Mouse (Mus musculus) neural tube, embryonic 15.5 days (tissue): Measurements from ENCODE around the gene Trip11. TPM values are rescaled to one million over a fixed set of nuclear protein-coding genes. Genes with fewer than 3 reads are reported as not detected.
"Not testable (repeated sequence)": the region's sequence is repeated elsewhere in the genome, so short reads cannot be mapped to it uniquely, and the experiment has no call there.

Experiments
- ATAC-seq: fragments of 200-750 bp; cut with Nextera tagmentation; 2 replicates; pipeline ENCODE4 v1.8.0; 2017; ENCODE audit warnings: mild to moderate bottlenecking, moderate TSS enrichment, moderate library complexity; ENCODE audit not compliant: low FRiP score
- H3K27ac ChIP-seq: fragments of 300-500 bp; sonication (generic); replicated peaks from 2 replicates; pipeline ENCODE4 v1.5.1; 2015; ENCODE audit warnings: mild to moderate bottlenecking, inconsistent platforms
- H3K27me3 ChIP-seq: fragments of 300-500 bp; sonication (generic); replicated peaks from 2 replicates; pipeline ENCODE4 v1.6.1; 2015; ENCODE audit warnings: inconsistent platforms
- H3K36me3 ChIP-seq: fragments of 300-500 bp; sonication (generic); 2 replicates; pipeline ENCODE4 v1.6.1; 2015; ENCODE audit warnings: inconsistent platforms
- H3K4me1 ChIP-seq: fragments of 300-500 bp; sonication (generic); 2 replicates; pipeline ENCODE4 v1.6.1; 2015; ENCODE audit warnings: inconsistent platforms
- H3K4me2 ChIP-seq: fragments of 300-500 bp; sonication (generic); 2 replicates; pipeline ENCODE4 v1.6.1; 2015; ENCODE audit warnings: inconsistent platforms, mild to moderate bottlenecking, moderate library complexity
- H3K4me3 ChIP-seq: fragments of 300-500 bp; sonication (generic); replicated peaks from 2 replicates; pipeline ENCODE4 v1.5.1; 2015; ENCODE audit warnings: mild to moderate bottlenecking, inconsistent platforms
- H3K9ac ChIP-seq: fragments of 300-500 bp; sonication (generic); replicated peaks from 2 replicates; pipeline ENCODE4 v1.6.1; 2015; ENCODE audit warnings: mild to moderate bottlenecking, inconsistent platforms
- H3K9me3 ChIP-seq: fragments of 300-500 bp; sonication (generic); replicated peaks from 2 replicates; pipeline ENCODE4 v1.6.1; 2016; ENCODE audit warnings: inconsistent platforms
- WGBS: fragments of 180-500 bp; shearing (Covaris S2); methylation state at CpG from one replicate; pipeline ENCODE4 v1.1.7; 2015; ENCODE audit warnings: mixed read lengths; 5-methylcytosine and 5-hydroxymethylcytosine counted together
- polyA plus RNA-seq: library from polyadenylated mRNA; unstranded; fragments of >200 nt; fragmentation: Nextera tagmentation; extraction: Ambion mirVana; gene quantifications from 2 replicates; pipeline ENCODE4 v1.2.1, GENCODE M21; 2015

Gene Trip11
- 23.8 and 25.0 TPM in 2 replicates for polyA plus RNA-seq

GRCm38 (mm10) chr12:101912626-101913490 lies at the start of gene Trip11:
Trip11 (minus strand) TSS chr12:101913267.
- H3K4me1 ChIP-seq = peaks cover 27% of the 10 kb centered on the region
- peak; percentile 97 for ATAC-seq
- H3K36me3 ChIP-seq = peaks cover 6% of the 10 kb centered on the region
- WGBS = under 1% methylated on average over 69 of the region's 69 CpGs
- H3K4me2 ChIP-seq = peak within 1 kb of the TSS; percentile 62
- no peaks in the 10 kb centered on the region for H3K9me3 ChIP-seq
- peak within 1 kb of the TSS; percentile 91 for H3K27ac ChIP-seq
- H3K4me3 ChIP-seq = peak within 1 kb of the TSS; percentile 84
- H3K27me3 ChIP-seq = no peaks in the 10 kb centered on the region
- peak within 1 kb of the TSS; percentile 80 for H3K9ac ChIP-seq

- ATAC-seq, H3K9me3 ChIP-seq, H3K36me3 ChIP-seq, H3K27ac ChIP-seq, H3K9ac ChIP-seq, H3K4me3 ChIP-seq, H3K4me2 ChIP-seq, H3K27me3 ChIP-seq: not testable (repeated sequence)
- peaks cover 16% of the 10 kb centered on the region for H3K4me1 ChIP-seq
- WGBS = 94% methylated on average over 5 of the region's 5 CpGs
These were observed 46.1 kb upstream of the Trip11 start for GRCm38 (mm10) chr12:101958960-101959780.

GRCm38 (mm10) chr12:101958556-101958955 lies 45.5 kb upstream of the Trip11 start:
- 58% methylated on average over 9 of the region's 9 CpGs for WGBS
- ATAC-seq = peak; percentile 9; the same call in 1 of the 2 replicates
- H3K9ac ChIP-seq = no peak overlapping the region
- H3K4me2 ChIP-seq = peak overlapping the region; percentile 68
- no peak overlapping the region for H3K27ac ChIP-seq
- peaks cover 16% of the 10 kb centered on the region for H3K4me1 ChIP-seq
- no peaks in the 10 kb centered on the region for H3K27me3 ChIP-seq
- H3K9me3 ChIP-seq = no peaks in the 10 kb centered on the region
- H3K36me3 ChIP-seq = no peaks in the 10 kb centered on the region
- peak overlapping the region; percentile 91 for H3K4me3 ChIP-seq

- Histone ChIP-seq H3K9ac (peak within 1 kb of the TSS; percentile 83), H3K9me3 (no peaks in the 10 kb centered on the region), H3K4me2 (peak within 1 kb of the TSS; percentile 68), H3K27ac (peak within 1 kb of the TSS; percentile 80), H3K36me3 (no peaks in the 10 kb centered on the region), H3K4me1 (peaks cover 16% of the 10 kb centered on the region), H3K27me3 (no peaks in the 10 kb centered on the region), H3K4me3 (peak within 1 kb of the TSS; percentile 91)
- ATAC-seq = peak; percentile 100
- WGBS = 0% methylated on average over 37 of the region's 54 CpGs
These were observed 45.0 kb upstream of the Trip11 start, which contains the start of gene Atxn3 for GRCm38 (mm10) chr12:101957942-101958544. Atxn3 (minus strand) TSS chr12:101958246.

GRCm38 (mm10) chr12:101957079-101957941 lies 44.2 kb upstream of the Trip11 start:
- Histone ChIP-seq H3K9me3 (no peaks in the 10 kb centered on the region), H3K27ac (peak overlapping the region; percentile 80), H3K4me3 (peak overlapping the region; percentile 91), H3K9ac (peak overlapping the region; percentile 83), H3K4me1 (peaks cover 16% of the 10 kb centered on the region), H3K36me3 (no peaks in the 10 kb centered on the region), H3K27me3 (no peaks in the 10 kb centered on the region), H3K4me2 (peak overlapping the region; percentile 68)
- ATAC-seq = no peak; the same call in 1 of the 2 replicates
- 14% methylated on average over 26 of the region's 26 CpGs for WGBS

- H3K9ac ChIP-seq, H3K4me3 ChIP-seq, H3K4me2 ChIP-seq, H3K9me3 ChIP-seq, H3K36me3 ChIP-seq, ATAC-seq, H3K27ac ChIP-seq, H3K27me3 ChIP-seq: not testable (repeated sequence)
- peaks cover 16% of the 10 kb centered on the region for H3K4me1 ChIP-seq
- 98% methylated on average over 8 of the region's 8 CpGs for WGBS
These were observed 42.8 kb upstream of the Trip11 start for GRCm38 (mm10) chr12:101955821-101956220.

- 69% methylated on average over 4 of the region's 4 CpGs for WGBS
- Histone ChIP-seq H3K4me3 (no peak overlapping the region), H3K4me2 (no peak overlapping the region), H3K9ac (no peak overlapping the region), H3K9me3 (no peaks in the 10 kb centered on the region), H3K4me1 (no peaks in the 10 kb centered on the region), H3K36me3 (peaks cover 25% of the 10 kb centered on the region), H3K27me3 (no peaks in the 10 kb centered on the region), H3K27ac (no peak overlapping the region)
- ATAC-seq = no peak
These were observed 35.7 kb upstream of the Trip11 start for GRCm38 (mm10) chr12:101948801-101949200.

- no peaks in the 10 kb centered on the region for H3K4me1 ChIP-seq
- H3K9me3 ChIP-seq = no peaks in the 10 kb centered on the region
- WGBS = 83% methylated on average over 8 of the region's 8 CpGs
These were observed 34.9 kb upstream of the Trip11 start for GRCm38 (mm10) chr12:101947986-101948385.

GRCm38 (mm10) chr12:101937572-101937971 lies 24.5 kb upstream of the Trip11 start:
- H3K4me2 ChIP-seq = no peak overlapping the region
- no peak overlapping the region for H3K9ac ChIP-seq
- 87% methylated on average over 7 of the region's 7 CpGs for whole genome bisulfite sequencing
- H3K36me3 ChIP-seq = peaks cover 66% of the 10 kb centered on the region
- no peak overlapping the region for H3K27ac ChIP-seq
- H3K27me3 ChIP-seq = no peaks in the 10 kb centered on the region
- H3K4me1 ChIP-seq = no peaks in the 10 kb centered on the region
- H3K9me3 ChIP-seq = no peaks in the 10 kb centered on the region
- ATAC-seq = no peak
- no peak overlapping the region for H3K4me3 ChIP-seq

More at GRCm38 (mm10) chr12:101947986-101948385, 34.9 kb upstream of the Trip11 start:
- no peaks in the 10 kb centered on the region for H3K27me3 ChIP-seq
- peaks cover 29% of the 10 kb centered on the region for H3K36me3 ChIP-seq
- no peak overlapping the region for H3K9ac ChIP-seq
- ATAC-seq = no peak
- no peak overlapping the region for H3K4me3 ChIP-seq
- no peak overlapping the region for H3K27ac ChIP-seq
- H3K4me2 ChIP-seq = no peak overlapping the region

- H3K27me3 ChIP-seq = no peaks in the 10 kb centered on the region
- over 99% methylated on average over 3 of the region's 3 CpGs for WGBS
- no peak overlapping the region for H3K4me2 ChIP-seq
- no peak overlapping the region for H3K27ac ChIP-seq
- no peak overlapping the region for H3K4me3 ChIP-seq
- no peaks in the 10 kb centered on the region for H3K4me1 ChIP-seq
- no peaks in the 10 kb centered on the region for H3K9me3 ChIP-seq
- H3K36me3 ChIP-seq = peaks cover 67% of the 10 kb centered on the region
- ATAC-seq = no peak
- no peak overlapping the region for H3K9ac ChIP-seq
These were observed 22.2 kb upstream of the Trip11 start for GRCm38 (mm10) chr12:101935223-101935622.
